Mouse (Mus musculus): ENCODE measurements around the gene Mpnd.
A peak's percentile ranks its signal among the peaks of the same experiment; 100 is the strongest.

DNA sequence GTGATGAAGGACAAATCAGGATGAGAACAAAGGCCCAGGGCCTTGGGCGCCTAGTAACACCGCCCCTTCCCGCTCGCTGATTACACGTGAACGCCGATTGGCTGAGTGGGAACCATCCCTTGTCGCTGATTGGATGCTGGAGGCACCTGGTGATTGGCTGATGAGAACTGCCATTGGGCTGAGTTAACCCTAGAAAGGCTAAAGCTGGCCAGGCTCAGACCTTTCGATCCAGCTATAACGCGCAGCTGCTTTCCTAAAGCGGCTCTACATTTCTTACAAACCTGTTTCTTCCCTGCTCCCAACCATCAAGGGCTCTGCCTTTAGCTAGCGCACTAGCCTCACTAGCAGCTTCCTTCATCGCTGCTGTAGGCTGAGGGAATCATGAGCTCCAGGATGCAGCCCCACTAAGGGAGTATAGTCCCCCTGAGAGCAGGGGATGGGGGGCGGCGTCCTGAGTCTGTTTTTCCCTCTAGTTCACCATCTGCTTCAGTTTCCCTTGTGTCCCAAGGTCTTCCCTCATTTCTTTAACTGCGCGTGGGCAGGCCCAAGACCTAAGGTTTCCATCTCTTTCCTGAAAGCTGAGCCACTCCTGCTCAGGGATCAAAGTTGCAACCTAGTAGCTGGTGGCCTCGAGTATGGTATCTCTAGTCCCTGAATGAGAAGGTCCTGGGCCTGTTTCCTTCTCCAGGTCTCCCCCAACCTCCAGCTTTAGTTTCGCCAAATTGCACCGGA, 3.0 kb downstream of the Mpnd start:
- TF ChIP-seq CTCF (IDR thresholded peaks at IDR 0.05; ENCODE audit: borderline replicate concordance, control insufficient read depth, extremely low read depth, insufficient read depth, low read length, poor library complexity) (no peak), POLR2A (IDR thresholded peaks at IDR 0.05; ENCODE audit: control insufficient read depth, extremely low read depth, insufficient read depth, low read length, poor library complexity) (peak; percentile 41; the same call in 1 of the 2 replicates)

Measured in thymus, adult 2 months (tissue).